ENCODE assay signal across 10 mouse cellular contexts in the genomic region with DNA sequence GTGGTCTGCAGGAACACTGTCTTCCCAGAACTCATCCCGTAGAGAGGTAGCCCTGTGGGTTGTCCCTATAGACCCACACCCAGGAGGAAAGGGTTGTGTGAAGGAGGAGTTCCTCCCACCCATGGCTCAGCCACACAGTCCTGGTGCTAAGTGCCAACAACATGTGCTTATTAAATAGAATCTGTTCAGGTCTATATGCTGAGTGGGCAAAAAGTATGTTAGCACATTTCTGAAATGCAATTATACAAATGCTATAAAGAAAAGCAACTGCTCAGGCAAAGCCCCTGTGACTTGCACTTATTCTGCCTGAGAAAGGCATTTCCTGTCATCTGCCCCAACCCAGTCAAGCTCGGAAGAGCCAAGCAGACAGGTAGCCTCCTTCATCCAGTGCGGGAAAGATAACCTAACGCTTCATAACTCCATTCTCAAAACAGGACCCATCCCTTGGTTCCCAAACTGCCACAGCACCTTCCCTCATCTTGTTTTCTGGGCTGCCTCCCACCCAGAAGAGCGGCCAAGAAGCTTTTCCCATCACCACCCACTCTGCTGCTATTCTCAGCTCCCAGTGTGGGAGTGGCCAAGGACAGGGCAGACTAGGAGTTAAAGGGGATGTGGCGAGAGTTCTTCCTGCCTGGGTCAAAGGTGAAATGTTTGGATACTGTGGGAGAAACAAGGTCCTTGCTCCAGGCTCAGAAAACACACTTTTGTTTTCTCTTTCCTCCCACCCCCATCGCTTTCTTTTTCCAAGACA. TPM values are rescaled to one million over a fixed set of nuclear protein-coding genes. Genes with fewer than 3 reads are reported as not detected.
DNase-seq lines count a peak whose midpoint lies in the region; ATAC-seq and TF ChIP-seq lines count a peak whose summit lies in the region.
"Had no signal": no experiment of that assay in that cellular context is flagged by ENCODE, and none has a peak within 500 bp of the region (broad histone marks: within the 10 kb centered on the region; RNA-seq: fewer than 3 reads in every experiment).

No protein-coding gene starts in this region.

- no peak overlapping the region for H3K9ac ChIP-seq in lung, embryonic 14.5 days
- H3K9ac ChIP-seq in midbrain, embryonic 15.5 days = no peak overlapping the region

- H3K27me3 ChIP-seq in lung, embryonic 14.5 days (ENCODE audit: insufficient read depth, low read length) = no peaks in the 10 kb centered on the region
- no peaks in the 10 kb centered on the region for H3K27me3 ChIP-seq in midbrain, embryonic 15.5 days (replicated peaks)

- H3K4me2 ChIP-seq in lung, embryonic 14.5 days = no peak overlapping the region
- no peak overlapping the region for H3K4me2 ChIP-seq in midbrain, embryonic 15.5 days

- no peak for DNase-seq in gastrocnemius, adult 2 months
- no peak for DNase-seq in gastrocnemius, postnatal 25 days
- DNase-seq in lung, embryonic 14.5 days = peak; percentile 24
- no peak for DNase-seq in lung, postnatal 25 days (ENCODE audit: low spot score)
- DNase-seq in liver = peak; percentile 58
- no peak for DNase-seq in retina, postnatal 1 day
- DNase-seq: cerebellum, postnatal 25 days had no signal

- WGBS in lung, embryonic 14.5 days = 68% methylated on average over 7 of the region's 7 CpGs
- WGBS in midbrain, embryonic 15.5 days = 76% methylated on average over 7 of the region's 7 CpGs

- TF ChIP-seq CTCF in gastrocnemius, adult 2 months (IDR thresholded peaks at IDR 0.05) = no peak
- no peak for TF ChIP-seq CTCF in lung, embryonic 14.5 days (IDR thresholded peaks at IDR 0.05; ENCODE audit: low read depth)

- peaks cover 78% of the 10 kb centered on the region for H3K36me3 ChIP-seq in lung, embryonic 14.5 days (ENCODE audit: insufficient read depth)
- H3K36me3 ChIP-seq in midbrain, embryonic 15.5 days (replicated peaks) = peaks cover 29% of the 10 kb centered on the region

- intact Hi-C loops in gastrocnemius, adult 2 months (cut with DNase I) = loop anchor here (5.0 kb wide), 1 partner anchor 36 kb away; a partner anchor contains a TSS

- H3K9me3 ChIP-seq in lung, embryonic 14.5 days (ENCODE audit: low read depth, low read length) = no peaks in the 10 kb centered on the region
- H3K9me3 ChIP-seq in midbrain, embryonic 15.5 days = no peaks in the 10 kb centered on the region

- peak overlapping the region; percentile 71 for H3K27ac ChIP-seq in gastrocnemius, adult 2 months
- peak overlapping the region; percentile 50 for H3K27ac ChIP-seq in lung, embryonic 14.5 days (ENCODE audit: low read depth)
- peak overlapping the region; percentile 58; the same call in 1 of the 2 replicates for H3K27ac ChIP-seq in brown adipose tissue, adult 24 weeks (replicated peaks; ENCODE audit: low read depth, low read length)
- no peak overlapping the region for H3K27ac ChIP-seq in midbrain, embryonic 15.5 days

- H3K4me1 ChIP-seq in lung, embryonic 14.5 days (ENCODE audit: insufficient read depth) = no peaks in the 10 kb centered on the region
- H3K4me1 ChIP-seq in brown adipose tissue, adult 24 weeks (ENCODE audit: control insufficient read depth, insufficient read depth, insufficient read length, low read length) = peaks cover 2% of the 10 kb centered on the region; the same call in 1 of the 2 replicates
- no peaks in the 10 kb centered on the region for H3K4me1 ChIP-seq in midbrain, embryonic 15.5 days

- ATAC-seq in lung, embryonic 14.5 days (ENCODE audit: insufficient read depth) = no peak
- no peak for ATAC-seq in midbrain, embryonic 15.5 days (replicated peaks)

- no peak overlapping the region for H3K4me3 ChIP-seq in gastrocnemius, adult 2 months
- no peak overlapping the region for H3K4me3 ChIP-seq in lung, embryonic 14.5 days (ENCODE audit: low read depth, low read length)
- H3K4me3 ChIP-seq in brown adipose tissue, adult 24 weeks (ENCODE audit: insufficient read depth, low read depth, low read length) = no peak overlapping the region
- H3K4me3 ChIP-seq in midbrain, embryonic 15.5 days = no peak overlapping the region

RNA-seq across cellular contexts. Expression of a gene that starts 17.1 kb away (rescaled TPM):
- total RNA-seq in gastrocnemius, adult 2 months (2021) = 1 to 10 TPM; 3.1 to 5.3 TPM
- 1 to 10 TPM; 6.1 to 6.2 TPM for total RNA-seq in gastrocnemius, postnatal 25 days (2021)
- polyA plus RNA-seq in lung, embryonic 14.5 days (2014; fragmentation: Nextera tagmentation; extraction: Ambion mirVana) = 39.6 and 42.2 TPM in 2 replicates
- polyA plus RNA-seq in brown adipose tissue, adult 24 weeks (2012; ENCODE audit: insufficient read depth, insufficient read length, missing spikeins) = 7.6 and 9.3 TPM in 2 replicates
- polyA plus RNA-seq in midbrain, embryonic 15.5 days (2015; fragmentation: Nextera tagmentation; extraction: Ambion mirVana) = 41.2 and 44.1 TPM in 2 replicates

RNA-seq across cellular contexts. Expression of a gene that starts 21.3 kb away (rescaled TPM):
- total RNA-seq in gastrocnemius, adult 2 months (2021) = 10 to 100 TPM; 17.9 to 19.9 TPM
- total RNA-seq in gastrocnemius, postnatal 25 days (2021) = 10 to 100 TPM; 22.1 to 25.4 TPM
- polyA plus RNA-seq in lung, embryonic 14.5 days (2014; fragmentation: Nextera tagmentation; extraction: Ambion mirVana) = 52.8 and 63.9 TPM in 2 replicates
- polyA plus RNA-seq in brown adipose tissue, adult 24 weeks (2012; ENCODE audit: insufficient read depth, insufficient read length, missing spikeins) = 8.9 and 11.6 TPM in 2 replicates
- polyA plus RNA-seq in midbrain, embryonic 15.5 days (2015; fragmentation: Nextera tagmentation; extraction: Ambion mirVana) = 21.3 and 23.8 TPM in 2 replicates

RNA-seq across cellular contexts. Expression of a gene that starts 24.1 kb away (rescaled TPM):
- total RNA-seq in gastrocnemius, adult 2 months (2021) = 10 to 100 TPM; 25.6 to 29.6 TPM
- total RNA-seq in gastrocnemius, postnatal 25 days (2021) = 10 to 100 TPM; 21.7 to 23.3 TPM
- polyA plus RNA-seq in lung, embryonic 14.5 days (2014; fragmentation: Nextera tagmentation; extraction: Ambion mirVana) = 44.0 and 46.3 TPM in 2 replicates
- polyA plus RNA-seq in brown adipose tissue, adult 24 weeks (2012; ENCODE audit: insufficient read depth, insufficient read length, missing spikeins) = 18.2 and 19.3 TPM in 2 replicates
- 46.4 and 48.4 TPM in 2 replicates for polyA plus RNA-seq in midbrain, embryonic 15.5 days (2015; fragmentation: Nextera tagmentation; extraction: Ambion mirVana)

RNA-seq across cellular contexts. Expression of a gene that starts 32.8 kb away (rescaled TPM):
- total RNA-seq in gastrocnemius, adult 2 months (2021) = not detected
- not detected for total RNA-seq in gastrocnemius, postnatal 25 days (2021)
- 211 and 266 TPM in 2 replicates for polyA plus RNA-seq in lung, embryonic 14.5 days (2014; fragmentation: Nextera tagmentation; extraction: Ambion mirVana)
- polyA plus RNA-seq in brown adipose tissue, adult 24 weeks (2012; ENCODE audit: insufficient read depth, insufficient read length, missing spikeins) = not detected in 2 replicates
- 32.4 and 44.1 TPM in 2 replicates for polyA plus RNA-seq in midbrain, embryonic 15.5 days (2015; fragmentation: Nextera tagmentation; extraction: Ambion mirVana)
- polyA plus RNA-seq: testis, adult 2 months had no signal

RNA-seq across cellular contexts. Expression of a gene that starts 38.2 kb away (rescaled TPM):
- 1 to 10 TPM; 9.5 to 9.7 TPM for total RNA-seq in gastrocnemius, adult 2 months (2021)
- total RNA-seq in gastrocnemius, postnatal 25 days (2021) = 1 to 10 TPM; 6.7 to 9.1 TPM
- 62.8 and 71.4 TPM in 2 replicates for polyA plus RNA-seq in lung, embryonic 14.5 days (2014; fragmentation: Nextera tagmentation; extraction: Ambion mirVana)
- 14.6 and 22.6 TPM in 2 replicates for polyA plus RNA-seq in brown adipose tissue, adult 24 weeks (2012; ENCODE audit: insufficient read depth, insufficient read length, missing spikeins)
- polyA plus RNA-seq in midbrain, embryonic 15.5 days (2015; fragmentation: Nextera tagmentation; extraction: Ambion mirVana) = 40.4 and 48.3 TPM in 2 replicates

Comparison
In these comparisons a context has a peak if more than half of its experiments do, and no peak if none do; other contexts are left out.
1. DNase-seq: peak in lung, embryonic 14.5 days (single experiment) and liver (single experiment); none in gastrocnemius, adult 2 months (single experiment), gastrocnemius, postnatal 25 days (single experiment), lung, postnatal 25 days (single experiment) and retina, postnatal 1 day (single experiment).